Mouse (Mus musculus) lung, adult 2 months (tissue): ENCODE measurements around the gene Gabbr1.

Experiments used
- CTCF ChIP-seq: fragments of 200-500 bp; IDR thresholded peaks from 2 replicates; pipeline ENCODE4 v1.5.1; 2011; ENCODE audit warnings: mild to moderate bottlenecking, low read length, control low read depth; ENCODE audit not compliant: insufficient read depth
- POLR2A ChIP-seq: fragments of 200-500 bp; IDR thresholded peaks from 2 replicates; pipeline ENCODE4 v1.6.1; 2011; ENCODE audit warnings: low read depth, mild to moderate bottlenecking, control low read depth, low read length, borderline replicate concordance; ENCODE audit errors: extremely low read depth

DNA sequence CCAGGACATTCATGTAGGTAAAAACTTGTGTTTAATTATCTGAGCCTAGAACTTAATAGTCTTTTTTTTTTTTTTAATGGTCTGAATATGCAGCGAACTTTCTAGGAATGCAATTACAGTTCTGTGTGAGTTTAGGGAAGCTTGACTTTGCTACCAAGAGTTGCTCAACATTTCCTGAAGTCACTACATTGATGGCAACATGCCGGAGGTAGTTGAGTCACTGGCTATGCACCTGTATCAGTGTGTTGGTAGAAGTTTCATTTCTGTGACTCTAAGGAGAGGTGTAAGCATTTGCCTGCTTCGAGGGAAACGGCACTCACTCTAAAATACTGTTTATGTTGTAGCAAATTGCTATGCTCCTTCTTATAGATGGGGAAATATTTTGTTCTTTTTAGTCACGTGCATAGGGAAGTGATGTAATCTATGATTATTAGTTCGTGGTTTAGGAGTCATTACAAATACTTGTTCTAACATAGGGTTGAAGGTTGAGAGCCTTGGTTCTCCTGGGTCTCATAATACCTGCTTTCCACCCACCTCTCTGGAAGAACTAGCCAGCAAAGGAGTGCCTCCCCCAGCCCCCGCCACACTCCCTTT is 1.0 kb upstream of the Gabbr1 start:
- TF ChIP-seq POLR2A (no peak), CTCF (no peak)
